Mouse (Mus musculus): ENCODE results near the gene Trabd2b. TPM values are rescaled to one million over a fixed set of nuclear protein-coding genes. Genes with fewer than 3 reads are reported as not detected.
A peak's percentile ranks its signal among the peaks of the same experiment; 100 is the strongest.

Trabd2b gene
- polyA plus RNA-seq, 1 experiment from 2014 or later = 0.37 TPM

GRCm38 (mm10) chr4:114635889-114636288 is 229.4 kb downstream of the Trabd2b start:
- Histone ChIP-seq H3K9ac (ENCODE audit: low read length) (no peak overlapping the region), H3K4me1 (ENCODE audit: control insufficient read depth, insufficient read depth, low read length) (no peaks in the 10 kb centered on the region), H3K4me3 (ENCODE audit: low read depth, low read length) (no peak overlapping the region), H3K27me3 (replicated peaks; ENCODE audit: control insufficient read depth, insufficient read depth, low read length) (no peaks in the 10 kb centered on the region), H3K4me2 (ENCODE audit: low read length) (no peak overlapping the region), H3K9me3 (replicated peaks; ENCODE audit: control insufficient read depth, low read length) (no peaks in the 10 kb centered on the region), H3K27ac (ENCODE audit: low read depth, low read length) (no peak overlapping the region), H3K36me3 (ENCODE audit: control insufficient read depth, insufficient read depth, low read length) (no peaks in the 10 kb centered on the region)
- DNase-seq (ENCODE audit: low spot score) (peak; percentile 70), ATAC-seq (0 out of 2 replicates have a peak, but pooled peaks have one; percentile 50)
- 21% methylated on average over 5 of the region's 5 CpGs for WGBS

GRCm38 (mm10) chr4:114636324-114636723 is 229.8 kb downstream of the Trabd2b start:
- H3K4me3 ChIP-seq (ENCODE audit: low read depth, low read length) = no peak overlapping the region
- no peaks in the 10 kb centered on the region for H3K27me3 ChIP-seq (replicated peaks; ENCODE audit: control insufficient read depth, insufficient read depth, low read length)
- no peak overlapping the region for H3K9ac ChIP-seq (ENCODE audit: low read length)
- no peaks in the 10 kb centered on the region for H3K9me3 ChIP-seq (replicated peaks; ENCODE audit: control insufficient read depth, low read length)
- DNase-seq (ENCODE audit: low spot score) (no peak), ATAC-seq (no peak)
- H3K4me1 ChIP-seq (ENCODE audit: control insufficient read depth, insufficient read depth, low read length) = no peaks in the 10 kb centered on the region
- H3K27ac ChIP-seq (ENCODE audit: low read depth, low read length) = no peak overlapping the region
- no peaks in the 10 kb centered on the region for H3K36me3 ChIP-seq (ENCODE audit: control insufficient read depth, insufficient read depth, low read length)
- H3K4me2 ChIP-seq (ENCODE audit: low read length) = no peak overlapping the region
- WGBS = 77% methylated on average over 1 of the region's 1 CpGs

GRCm38 (mm10) chr4:114637120-114637519 is 230.6 kb downstream of the Trabd2b start:
- no peak overlapping the region for H3K9ac ChIP-seq (ENCODE audit: low read length)
- H3K4me1 ChIP-seq (ENCODE audit: control insufficient read depth, insufficient read depth, low read length) = no peaks in the 10 kb centered on the region
- H3K9me3 ChIP-seq (replicated peaks; ENCODE audit: control insufficient read depth, low read length) = no peaks in the 10 kb centered on the region
- H3K4me2 ChIP-seq (ENCODE audit: low read length) = no peak overlapping the region
- ATAC-seq (no peak), DNase-seq (ENCODE audit: low spot score) (peak; percentile 62)
- WGBS = 9% methylated on average over 3 of the region's 3 CpGs
- H3K27me3 ChIP-seq (replicated peaks; ENCODE audit: control insufficient read depth, insufficient read depth, low read length) = no peaks in the 10 kb centered on the region
- H3K27ac ChIP-seq (ENCODE audit: low read depth, low read length) = no peak overlapping the region
- no peak overlapping the region for H3K4me3 ChIP-seq (ENCODE audit: low read depth, low read length)
- H3K36me3 ChIP-seq (ENCODE audit: control insufficient read depth, insufficient read depth, low read length) = no peaks in the 10 kb centered on the region

GRCm38 (mm10) chr4:114642469-114642868 is 235.9 kb downstream of the Trabd2b start:
- H3K4me3 ChIP-seq (ENCODE audit: low read depth, low read length) = no peak overlapping the region
- H3K4me2 ChIP-seq (ENCODE audit: low read length) = no peak overlapping the region
- no peaks in the 10 kb centered on the region for H3K4me1 ChIP-seq (ENCODE audit: control insufficient read depth, insufficient read depth, low read length)
- no peak overlapping the region for H3K27ac ChIP-seq (ENCODE audit: low read depth, low read length)
- no peak overlapping the region for H3K9ac ChIP-seq (ENCODE audit: low read length)
- H3K36me3 ChIP-seq (ENCODE audit: control insufficient read depth, insufficient read depth, low read length) = no peaks in the 10 kb centered on the region
- H3K9me3 ChIP-seq (replicated peaks; ENCODE audit: control insufficient read depth, low read length) = no peaks in the 10 kb centered on the region
- 87% methylated on average over 4 of the region's 4 CpGs for WGBS
- H3K27me3 ChIP-seq (replicated peaks; ENCODE audit: control insufficient read depth, insufficient read depth, low read length) = no peaks in the 10 kb centered on the region
- DNase-seq (ENCODE audit: low spot score) (no peak), ATAC-seq (no peak)

- no peak for DNase-seq (ENCODE audit: low spot score)
- WGBS = 78% methylated on average over 20 of the region's 20 CpGs
- no peak overlapping the region for H3K4me3 ChIP-seq (ENCODE audit: low read depth, low read length)
Observed at GRCm38 (mm10) chr4:114643679-114644208, 237.2 kb downstream of the Trabd2b start.

GRCm38 (mm10) chr4:114645341-114645740 is 238.8 kb downstream of the Trabd2b start:
- Histone ChIP-seq H3K27ac (ENCODE audit: low read depth, low read length) (no peak overlapping the region), H3K4me1 (ENCODE audit: control insufficient read depth, insufficient read depth, low read length) (peaks cover 4% of the 10 kb centered on the region; the same call in 1 of the 2 replicates), H3K27me3 (replicated peaks; ENCODE audit: control insufficient read depth, insufficient read depth, low read length) (peaks cover 8% of the 10 kb centered on the region), H3K4me3 (ENCODE audit: low read depth, low read length) (no peak overlapping the region), H3K9me3 (replicated peaks; ENCODE audit: control insufficient read depth, low read length) (no peaks in the 10 kb centered on the region), H3K9ac (ENCODE audit: low read length) (no peak overlapping the region), H3K4me2 (ENCODE audit: low read length) (no peak overlapping the region), H3K36me3 (ENCODE audit: control insufficient read depth, insufficient read depth, low read length) (no peaks in the 10 kb centered on the region)
- ATAC-seq (no peak), DNase-seq (ENCODE audit: low spot score) (no peak)

More at GRCm38 (mm10) chr4:114643679-114644208, 237.2 kb downstream of the Trabd2b start:
- no peak overlapping the region for H3K27ac ChIP-seq (ENCODE audit: low read depth, low read length)
- H3K9me3 ChIP-seq (replicated peaks; ENCODE audit: control insufficient read depth, low read length) = no peaks in the 10 kb centered on the region
- peaks cover 3% of the 10 kb centered on the region; the same call in 1 of the 2 replicates for H3K4me1 ChIP-seq (ENCODE audit: control insufficient read depth, insufficient read depth, low read length)
- H3K36me3 ChIP-seq (ENCODE audit: control insufficient read depth, insufficient read depth, low read length) = no peaks in the 10 kb centered on the region
- H3K27me3 ChIP-seq (replicated peaks; ENCODE audit: control insufficient read depth, insufficient read depth, low read length) = peaks cover 5% of the 10 kb centered on the region
- H3K9ac ChIP-seq (ENCODE audit: low read length) = no peak overlapping the region
- no peak overlapping the region for H3K4me2 ChIP-seq (ENCODE audit: low read length)
- ATAC-seq = no peak

GRCm38 (mm10) chr4:114646825-114647681 is 240.5 kb downstream of the Trabd2b start:
- Histone ChIP-seq H3K27ac (ENCODE audit: low read depth, low read length) (no peak overlapping the region), H3K4me1 (ENCODE audit: control insufficient read depth, insufficient read depth, low read length) (peaks cover 4% of the 10 kb centered on the region; the same call in 1 of the 2 replicates), H3K9me3 (replicated peaks; ENCODE audit: control insufficient read depth, low read length) (no peaks in the 10 kb centered on the region), H3K27me3 (replicated peaks; ENCODE audit: control insufficient read depth, insufficient read depth, low read length) (peaks cover 8% of the 10 kb centered on the region), H3K9ac (ENCODE audit: low read length) (no peak overlapping the region), H3K36me3 (ENCODE audit: control insufficient read depth, insufficient read depth, low read length) (no peaks in the 10 kb centered on the region), H3K4me2 (ENCODE audit: low read length) (no peak overlapping the region), H3K4me3 (ENCODE audit: low read depth, low read length) (no peak overlapping the region)
- DNase-seq (ENCODE audit: low spot score) = no peak
- ATAC-seq = no peak
- 66% methylated on average over 13 of the region's 13 CpGs for WGBS

GRCm38 (mm10) chr4:114647689-114648088 is 241.2 kb downstream of the Trabd2b start:
- DNase-seq (ENCODE audit: low spot score) = peak; percentile 70
- no peak overlapping the region for H3K9ac ChIP-seq (ENCODE audit: low read length)
- 5% methylated on average over 4 of the region's 4 CpGs for WGBS
- H3K4me1 ChIP-seq (ENCODE audit: control insufficient read depth, insufficient read depth, low read length) = peaks cover 4% of the 10 kb centered on the region; the same call in 1 of the 2 replicates
- no peak overlapping the region for H3K27ac ChIP-seq (ENCODE audit: low read depth, low read length)
- H3K27me3 ChIP-seq (replicated peaks; ENCODE audit: control insufficient read depth, insufficient read depth, low read length) = peaks cover 8% of the 10 kb centered on the region
- H3K4me3 ChIP-seq (ENCODE audit: low read depth, low read length) = no peak overlapping the region
- no peaks in the 10 kb centered on the region for H3K36me3 ChIP-seq (ENCODE audit: control insufficient read depth, insufficient read depth, low read length)
- no peak overlapping the region for H3K4me2 ChIP-seq (ENCODE audit: low read length)
- H3K9me3 ChIP-seq (replicated peaks; ENCODE audit: control insufficient read depth, low read length) = no peaks in the 10 kb centered on the region
- peak; percentile 60 for ATAC-seq

- 10% methylated on average over 28 of the region's 28 CpGs for WGBS
- no peak overlapping the region for H3K9ac ChIP-seq (ENCODE audit: low read length)
- no peak for DNase-seq (ENCODE audit: low spot score)
Observed at GRCm38 (mm10) chr4:114648532-114649074, 242.1 kb downstream of the Trabd2b start.

More at GRCm38 (mm10) chr4:114648532-114649074, 242.1 kb downstream of the Trabd2b start:
- no peaks in the 10 kb centered on the region for H3K9me3 ChIP-seq (replicated peaks; ENCODE audit: control insufficient read depth, low read length)
- H3K36me3 ChIP-seq (ENCODE audit: control insufficient read depth, insufficient read depth, low read length) = no peaks in the 10 kb centered on the region
- ATAC-seq = no peak
- H3K4me1 ChIP-seq (ENCODE audit: control insufficient read depth, insufficient read depth, low read length) = peaks cover 4% of the 10 kb centered on the region; the same call in 1 of the 2 replicates
- H3K27me3 ChIP-seq (replicated peaks; ENCODE audit: control insufficient read depth, insufficient read depth, low read length) = peaks cover 8% of the 10 kb centered on the region
- no peak overlapping the region; the same call in 1 of the 2 replicates for H3K4me2 ChIP-seq (ENCODE audit: low read length)
- H3K4me3 ChIP-seq (ENCODE audit: low read depth, low read length) = no peak overlapping the region
- H3K27ac ChIP-seq (ENCODE audit: low read depth, low read length) = no peak overlapping the region

Data from forebrain, embryonic 14.5 days (tissue).